Mouse (Mus musculus) left cerebral cortex, adult 9 months (tissue): ENCODE measurements around the gene Kif1bp.
"Not testable (repeated sequence)": the region's sequence is repeated elsewhere in the genome, so short reads cannot be mapped to it uniquely, and the experiment has no call there.

ENCODE experiments used
- DNase-seq, 2 experiments: peaks; one replicate each; pipeline ENCODE4 v3.0.0; 2022; ENCODE audit warnings: low spot score in 2 of 2

The Kif1bp gene

GRCm38 (mm10) chr10:62509032-62509656 is 69.1 kb downstream of the Kif1bp start:
- no peak for DNase-seq

DNA sequence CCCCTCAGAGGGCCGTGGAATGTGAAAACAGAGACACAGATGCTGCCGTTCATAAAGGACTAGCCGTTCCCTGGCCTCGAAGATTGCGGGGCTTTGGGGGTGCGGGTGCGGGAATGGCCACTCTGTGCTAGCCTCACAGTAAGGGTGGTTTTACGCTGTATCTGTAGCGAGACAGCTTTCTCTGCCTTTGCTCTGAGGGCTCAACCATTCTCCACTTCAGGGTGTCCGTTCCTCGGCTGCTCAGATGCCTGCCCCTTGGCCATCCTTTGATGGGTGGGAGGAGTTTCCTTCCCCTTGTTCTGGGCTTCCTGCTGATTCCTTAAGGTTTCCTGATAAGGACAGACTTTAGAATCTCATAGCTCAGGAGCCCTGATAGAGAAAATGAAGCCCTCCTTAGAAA is 69.8 kb downstream of the Kif1bp start:
- DNase-seq = no peak

- no peak for DNase-seq
These were observed 70.5 kb downstream of the Kif1bp start for GRCm38 (mm10) chr10:62507591-62508308.

- no peak for DNase-seq
These were observed 71.2 kb downstream of the Kif1bp start for GRCm38 (mm10) chr10:62507071-62507470.

- DNase-seq = no peak
These were observed 72.2 kb downstream of the Kif1bp start for GRCm38 (mm10) chr10:62506019-62506556.

GRCm38 (mm10) chr10:62505224-62505983 is 72.9 kb downstream of the Kif1bp start:
- no peak for DNase-seq

DNA sequence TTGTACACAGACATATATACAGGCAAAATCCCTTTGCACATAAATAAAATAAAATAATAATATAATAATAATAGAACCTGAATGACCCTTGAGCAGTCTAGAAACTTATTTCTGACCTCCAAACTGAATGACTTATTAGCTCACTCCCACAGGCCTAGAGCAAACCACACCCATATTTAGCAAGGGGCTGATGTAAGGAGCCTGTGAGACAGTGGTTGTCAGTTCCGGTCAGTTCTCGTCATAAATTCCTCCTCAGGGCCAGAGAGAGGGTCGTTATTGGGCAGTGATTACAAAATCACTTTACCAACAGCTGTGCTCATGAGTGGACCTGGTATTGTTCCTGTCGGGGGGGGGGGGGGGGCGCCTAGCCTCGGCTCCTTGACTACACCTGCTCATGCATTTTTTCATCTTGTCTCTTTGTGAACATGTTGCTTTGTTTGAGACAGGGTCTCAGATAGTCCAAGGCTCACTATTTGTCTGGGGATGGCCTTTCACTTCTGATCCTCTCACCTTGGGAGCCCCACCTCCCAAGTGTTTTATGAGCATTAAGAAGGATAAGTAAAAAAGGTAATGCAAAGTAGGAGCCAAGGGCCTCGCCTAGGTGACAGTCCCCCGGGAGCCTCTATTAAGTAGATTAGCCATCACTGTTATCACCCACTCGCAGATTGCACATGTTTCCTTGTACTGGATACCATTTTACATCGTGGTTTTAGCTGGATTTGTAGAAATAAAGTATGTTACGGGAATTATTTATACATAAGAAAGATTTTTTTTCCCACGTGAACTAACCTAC is 74.2 kb downstream of the Kif1bp start:
- no peak for DNase-seq

- no peak for DNase-seq
These were observed 74.9 kb downstream of the Kif1bp start for GRCm38 (mm10) chr10:62503353-62503752.

- no peak for DNase-seq
These were observed 76.3 kb downstream of the Kif1bp start for GRCm38 (mm10) chr10:62501951-62502350.

DNA sequence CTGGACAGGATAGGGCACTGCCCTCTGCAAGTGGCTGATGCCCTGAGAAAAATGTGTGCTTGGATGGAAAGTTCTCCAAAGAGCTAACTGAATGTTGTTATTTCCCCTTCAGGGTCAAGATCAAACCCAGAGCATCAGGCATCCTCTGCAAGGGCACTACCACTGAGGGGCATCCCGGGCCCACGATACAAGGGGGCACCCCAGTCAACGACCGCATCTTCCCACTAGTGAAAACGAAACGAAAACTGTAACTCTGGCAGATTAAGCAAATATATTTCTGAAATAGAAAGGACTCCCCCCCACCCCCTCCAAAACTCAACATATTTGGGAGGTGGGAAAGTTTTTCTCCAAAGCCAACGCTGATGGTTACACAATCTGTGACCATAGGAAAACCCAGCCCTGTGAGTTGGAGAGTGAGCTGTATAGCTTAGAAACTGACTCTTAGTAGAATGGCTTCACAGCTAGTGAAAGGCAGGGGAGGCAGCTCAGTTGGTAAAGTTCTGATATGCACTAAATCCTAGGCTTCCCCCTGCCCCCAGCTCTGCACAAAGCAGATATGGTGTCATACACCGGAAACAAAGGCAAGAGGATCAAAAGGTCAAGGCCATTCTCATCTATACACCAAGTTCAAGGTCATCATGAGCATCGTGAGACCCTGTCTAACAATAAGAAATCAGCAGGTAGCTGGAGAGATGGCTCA is 77.2 kb downstream of the Kif1bp start:
- no peak for DNase-seq

- peak in 1 of 2 experiments; percentile 57 for DNase-seq
These were observed 78.0 kb downstream of the Kif1bp start for GRCm38 (mm10) chr10:62500088-62500915.

DNA sequence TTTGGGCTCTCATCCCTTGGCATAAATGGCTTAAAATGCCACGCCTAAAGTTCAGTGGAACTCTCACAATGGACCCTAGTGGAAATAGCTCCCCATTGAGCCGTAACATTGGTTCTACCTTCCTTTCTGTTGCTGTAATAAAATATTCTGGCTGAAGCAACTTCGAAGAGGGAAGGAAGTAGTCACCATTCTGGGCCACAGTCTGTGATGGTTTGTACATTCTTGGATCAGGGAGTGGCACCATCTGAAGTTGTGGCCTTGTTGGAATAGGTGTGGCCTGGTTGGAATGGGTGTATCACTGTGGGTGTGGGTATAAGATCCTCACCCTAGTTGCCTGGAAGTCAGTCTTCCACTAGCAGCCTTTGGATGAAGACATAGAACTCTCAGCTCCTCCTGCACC is 86.6 kb downstream of the Kif1bp start:
- DNase-seq = not testable (repeated sequence)
